Mouse (Mus musculus): ENCODE results near the gene Dnajb5. TPM values are rescaled to one million over a fixed set of nuclear protein-coding genes. Genes with fewer than 3 reads are reported as not detected.
A peak's percentile ranks its signal among the peaks of the same experiment; 100 is the strongest.

Gene Dnajb5
- polyA plus RNA-seq, 1 experiment from 2014 or later = 6.9 TPM

DNA sequence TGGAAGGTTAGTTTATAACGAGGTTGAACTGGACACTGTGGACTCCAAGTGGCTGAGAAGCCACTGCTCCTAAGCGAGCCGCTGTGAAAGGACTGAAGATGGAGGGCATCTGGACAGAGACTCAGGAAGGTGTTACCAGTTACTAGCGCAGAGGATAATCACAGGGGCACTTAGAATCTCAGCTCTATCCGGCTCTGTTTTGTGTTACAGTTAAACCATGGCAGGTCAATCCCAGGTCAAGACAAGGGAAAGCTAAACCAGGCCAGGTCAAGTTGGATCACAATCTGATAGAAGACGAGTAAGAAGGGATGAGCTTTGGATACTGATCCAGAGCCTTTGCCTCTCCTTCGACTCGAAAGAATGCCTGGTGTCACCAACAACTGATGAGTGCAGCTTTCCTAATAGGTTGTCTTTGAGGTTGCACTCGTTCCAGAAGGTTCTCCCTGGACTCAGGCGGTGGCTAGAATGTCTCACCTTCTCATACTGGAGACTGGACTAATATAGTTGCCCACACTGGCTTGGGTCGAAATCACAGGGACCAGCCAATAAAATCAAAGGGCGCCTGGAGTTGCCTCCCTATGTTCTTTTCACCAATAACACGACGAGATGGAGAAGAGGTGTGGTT, 451 bp upstream of the Dnajb5 start:
- no peak for DNase-seq
- no peak overlapping the region for H3K27ac ChIP-seq (ENCODE audit: low read depth)

GRCm38 (mm10) chr4:42950065-42950558, 498 bp downstream of the Dnajb5 start:
- H3K9me3 ChIP-seq (ENCODE audit: low read depth, low read length) = no peaks in the 10 kb centered on the region
- peak overlapping the region; percentile 75 for H3K4me2 ChIP-seq
- under 1% methylated on average over 27 of the region's 27 CpGs for WGBS
- peak overlapping the region; percentile 93 for H3K9ac ChIP-seq
- peak overlapping the region; percentile 65 for H3K4me3 ChIP-seq (ENCODE audit: low read depth, low read length)
- TF ChIP-seq CTCF (IDR thresholded peaks at IDR 0.05; ENCODE audit: low read depth) = no peak
- peaks cover 6% of the 10 kb centered on the region; the same call in 1 of the 2 replicates for H3K4me1 ChIP-seq (ENCODE audit: insufficient read depth)
- H3K27me3 ChIP-seq (ENCODE audit: insufficient read depth, low read length) = no peaks in the 10 kb centered on the region
- peak; percentile 75 for ATAC-seq (ENCODE audit: insufficient read depth)
- H3K36me3 ChIP-seq (ENCODE audit: insufficient read depth) = peaks cover 3% of the 10 kb centered on the region; the same call in 1 of the 2 replicates
- peak; percentile 93 for DNase-seq
- peak overlapping the region; percentile 90 for H3K27ac ChIP-seq (ENCODE audit: low read depth)

More for the DNA sequence above, 451 bp upstream of the Dnajb5 start:
- Histone ChIP-seq H3K27me3 (ENCODE audit: insufficient read depth, low read length) (no peaks in the 10 kb centered on the region), H3K9me3 (ENCODE audit: low read depth, low read length) (no peaks in the 10 kb centered on the region), H3K4me1 (ENCODE audit: insufficient read depth) (peaks cover 6% of the 10 kb centered on the region; the same call in 1 of the 2 replicates), H3K4me2 (peak overlapping the region; percentile 75), H3K9ac (no peak overlapping the region), H3K4me3 (ENCODE audit: low read depth, low read length) (peak overlapping the region; percentile 65), H3K36me3 (ENCODE audit: insufficient read depth) (no peaks in the 10 kb centered on the region)
- ATAC-seq (ENCODE audit: insufficient read depth) = no peak
- 6% methylated on average over 14 of the region's 14 CpGs for WGBS
- no peak for TF ChIP-seq CTCF (IDR thresholded peaks at IDR 0.05; ENCODE audit: low read depth)

GRCm38 (mm10) chr4:42951206-42952195, 1.9 kb downstream of the Dnajb5 start:
- Histone ChIP-seq H3K9ac (no peak overlapping the region), H3K36me3 (ENCODE audit: insufficient read depth) (peaks cover 12% of the 10 kb centered on the region), H3K4me1 (ENCODE audit: insufficient read depth) (peaks cover 6% of the 10 kb centered on the region; the same call in 1 of the 2 replicates), H3K4me2 (no peak overlapping the region; the same call in 1 of the 2 replicates), H3K27ac (ENCODE audit: low read depth) (no peak overlapping the region), H3K9me3 (ENCODE audit: low read depth, low read length) (no peaks in the 10 kb centered on the region), H3K4me3 (ENCODE audit: low read depth, low read length) (no peak overlapping the region), H3K27me3 (ENCODE audit: insufficient read depth, low read length) (no peaks in the 10 kb centered on the region)
- TF ChIP-seq CTCF (IDR thresholded peaks at IDR 0.05; ENCODE audit: low read depth) = no peak
- DNase-seq = no peak
- WGBS = 56% methylated on average over 11 of the region's 11 CpGs
- ATAC-seq (ENCODE audit: insufficient read depth) = no peak

DNA sequence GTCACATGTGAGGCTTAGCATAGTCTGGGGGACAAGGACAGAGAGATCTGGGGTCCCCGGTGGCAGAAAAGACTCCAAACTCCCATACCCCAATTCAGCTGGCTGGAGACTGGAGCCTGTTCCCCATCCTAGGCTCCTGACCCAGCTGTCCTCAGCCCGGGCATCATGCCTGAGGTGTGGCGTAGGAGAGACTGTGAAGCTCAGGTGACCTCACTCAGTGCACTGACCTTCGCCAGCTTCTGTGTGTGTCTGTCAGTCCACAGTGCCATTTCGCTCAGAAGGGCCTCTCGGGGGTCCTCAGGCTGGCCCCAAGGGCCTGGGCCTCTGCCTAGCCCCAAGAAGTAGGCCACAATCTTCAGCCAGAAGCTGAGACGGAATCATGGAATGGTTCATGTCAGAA, 2.9 kb downstream of the Dnajb5 start:
- no peaks in the 10 kb centered on the region for H3K27me3 ChIP-seq (ENCODE audit: insufficient read depth, low read length)
- DNase-seq (no peak), ATAC-seq (ENCODE audit: insufficient read depth) (no peak)
- no peaks in the 10 kb centered on the region for H3K9me3 ChIP-seq (ENCODE audit: low read depth, low read length)
- H3K9ac ChIP-seq = no peak overlapping the region
- no peak overlapping the region for H3K27ac ChIP-seq (ENCODE audit: low read depth)
- no peak for TF ChIP-seq CTCF (IDR thresholded peaks at IDR 0.05; ENCODE audit: low read depth)
- H3K4me1 ChIP-seq (ENCODE audit: insufficient read depth) = peaks cover 6% of the 10 kb centered on the region; the same call in 1 of the 2 replicates
- H3K36me3 ChIP-seq (ENCODE audit: insufficient read depth) = peaks cover 23% of the 10 kb centered on the region
- 81% methylated on average over 7 of the region's 7 CpGs for WGBS
- no peak overlapping the region for H3K4me2 ChIP-seq
- H3K4me3 ChIP-seq (ENCODE audit: low read depth, low read length) = no peak overlapping the region

DNA sequence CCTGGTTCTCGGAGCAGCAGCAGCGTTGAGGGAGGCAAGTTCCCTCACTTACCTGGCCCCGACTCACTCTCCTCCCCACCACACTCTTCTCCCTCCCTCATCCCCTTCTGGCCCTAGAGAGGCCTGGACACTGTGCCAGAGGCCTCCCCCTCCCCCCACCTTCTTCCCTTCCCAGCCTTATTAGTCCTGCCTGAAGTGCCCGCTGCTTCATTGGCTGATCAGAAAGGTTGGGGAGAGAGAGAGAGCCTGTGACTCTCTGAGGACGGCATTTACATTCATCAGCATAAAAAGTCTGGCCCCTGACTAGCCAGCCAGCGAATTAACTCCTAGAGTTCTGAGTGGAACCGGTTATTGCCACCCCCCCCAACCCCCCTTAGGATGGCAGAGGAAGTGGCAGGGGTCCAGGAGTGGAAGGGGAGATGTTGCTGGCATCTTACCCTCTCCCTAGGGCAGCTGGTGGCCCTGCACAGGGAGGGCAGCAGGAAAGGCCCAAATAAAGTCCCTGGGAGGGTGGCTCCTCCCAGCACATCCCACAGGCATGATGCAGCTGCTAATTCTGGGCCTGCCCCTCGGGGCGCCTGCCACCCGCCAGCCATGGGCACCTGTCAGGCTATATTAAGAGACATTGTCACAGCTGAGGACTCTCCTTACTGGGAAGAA, 4.0 kb downstream of the Dnajb5 start:
- H3K9me3 ChIP-seq (ENCODE audit: low read depth, low read length) = no peaks in the 10 kb centered on the region
- no peaks in the 10 kb centered on the region for H3K27me3 ChIP-seq (ENCODE audit: insufficient read depth, low read length)
- peak overlapping the region; percentile 54; the same call in 1 of the 2 replicates for H3K27ac ChIP-seq (ENCODE audit: low read depth)
- H3K36me3 ChIP-seq (ENCODE audit: insufficient read depth) = peaks cover 28% of the 10 kb centered on the region
- DNase-seq (peak; percentile 11), ATAC-seq (ENCODE audit: insufficient read depth) (no peak)
- no peak overlapping the region for H3K4me3 ChIP-seq (ENCODE audit: low read depth, low read length)
- no peak overlapping the region for H3K4me2 ChIP-seq
- TF ChIP-seq CTCF (IDR thresholded peaks at IDR 0.05; ENCODE audit: low read depth) = no peak
- H3K4me1 ChIP-seq (ENCODE audit: insufficient read depth) = peaks cover 6% of the 10 kb centered on the region; the same call in 1 of the 2 replicates
- 33% methylated on average over 10 of the region's 10 CpGs for WGBS
- H3K9ac ChIP-seq = no peak overlapping the region; the same call in 1 of the 2 replicates

GRCm38 (mm10) chr4:42954297-42954696, 4.7 kb downstream of the Dnajb5 start:
- Histone ChIP-seq H3K9me3 (ENCODE audit: low read depth, low read length) (no peaks in the 10 kb centered on the region), H3K4me2 (no peak overlapping the region), H3K4me3 (ENCODE audit: low read depth, low read length) (no peak overlapping the region), H3K9ac (no peak overlapping the region), H3K36me3 (ENCODE audit: insufficient read depth) (peaks cover 28% of the 10 kb centered on the region), H3K4me1 (ENCODE audit: insufficient read depth) (peaks cover 6% of the 10 kb centered on the region; the same call in 1 of the 2 replicates), H3K27me3 (ENCODE audit: insufficient read depth, low read length) (no peaks in the 10 kb centered on the region), H3K27ac (ENCODE audit: low read depth) (no peak overlapping the region)
- no peak for ATAC-seq (ENCODE audit: insufficient read depth)
- 10% methylated on average over 9 of the region's 10 CpGs for WGBS
- peak; percentile 91 for TF ChIP-seq CTCF (IDR thresholded peaks at IDR 0.05; ENCODE audit: low read depth)
- peak; percentile 82 for DNase-seq
